Mouse (Mus musculus): ENCODE results near the gene Rsbn1.

DNA sequence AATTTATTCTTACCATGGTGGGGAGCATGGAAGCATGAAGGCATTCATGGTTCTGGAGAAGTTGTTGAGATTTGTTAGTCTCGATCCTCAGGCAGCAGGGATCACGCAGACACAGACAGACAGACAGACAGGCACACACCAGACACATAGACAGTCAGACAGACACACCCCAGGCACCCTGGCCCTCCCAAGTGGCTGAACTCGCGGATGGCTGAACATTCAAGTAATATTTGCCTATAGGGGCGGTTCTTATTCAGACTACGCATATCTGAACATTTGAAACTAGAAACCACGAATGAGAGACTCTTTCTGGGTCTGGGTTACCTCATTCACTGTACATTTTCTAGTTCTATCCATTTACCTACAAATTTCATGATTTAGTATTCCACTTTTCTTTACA, 34.7 kb downstream of the Rsbn1 start:
- TF ChIP-seq CTCF (IDR thresholded peaks at IDR 0.05; ENCODE audit: control insufficient read depth, insufficient read depth, insufficient replicate concordance, low read depth, low read length) (no peak), POLR2A (IDR thresholded peaks at IDR 0.05; ENCODE audit: control insufficient read depth, low read depth, low read length) (no peak)

Data from testis, adult 2 months (tissue).